Mouse (Mus musculus): Measurements from ENCODE around the gene Bank1. TPM values are rescaled to one million over a fixed set of nuclear protein-coding genes. Genes with fewer than 3 reads are reported as not detected.
"Not testable (repeated sequence)": the region's sequence is repeated elsewhere in the genome, so short reads cannot be mapped to it uniquely, and the experiment has no call there.

Bank1 gene
- polyA plus RNA-seq, 1 experiment from 2014 or later, result 0.22 TPM

DNA sequence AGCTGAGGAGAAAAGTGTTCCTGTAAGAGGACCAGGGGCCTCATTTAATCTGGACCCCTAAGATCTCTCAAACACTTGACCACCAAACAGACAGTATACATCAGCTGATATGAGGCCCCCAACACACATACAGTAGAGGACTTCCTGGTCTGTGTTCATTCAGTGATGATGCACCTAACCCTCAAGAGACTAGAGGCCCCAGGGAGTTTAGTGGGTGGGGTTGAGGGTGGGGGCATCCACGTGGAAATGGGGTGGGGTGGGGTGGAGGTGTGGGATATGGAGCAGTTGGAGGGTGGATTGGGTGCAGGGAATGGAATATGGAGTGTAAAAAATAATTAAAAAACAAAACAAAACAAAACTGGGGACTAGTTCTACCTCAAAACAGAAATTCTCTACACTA, 23.3 kb downstream of the Bank1 start:
- H3K36me3 ChIP-seq (replicated peaks; ENCODE audit: control insufficient read depth, insufficient read depth, low read depth, low read length), result no peaks in the 10 kb centered on the region
- no peak overlapping the region for H3K9ac ChIP-seq (replicated peaks; ENCODE audit: low read length)
- WGBS, result 60% methylated on average over 1 of the region's 1 CpGs
- ATAC-seq (replicated peaks; ENCODE audit: insufficient number of reproducible peaks, low FRiP score, low TSS enrichment, low read depth), result no peak
- no peak for DNase-seq (ENCODE audit: low spot score)
- H3K9me3 ChIP-seq (replicated peaks; ENCODE audit: control insufficient read depth, low read length), result no peaks in the 10 kb centered on the region
- no peaks in the 10 kb centered on the region for H3K27me3 ChIP-seq (ENCODE audit: control insufficient read depth, insufficient read depth, low read length)
- H3K4me1 ChIP-seq (ENCODE audit: control insufficient read depth, insufficient read depth, low read length), result no peaks in the 10 kb centered on the region
- no peak overlapping the region for H3K27ac ChIP-seq (replicated peaks; ENCODE audit: low read depth, low read length)
- no peak overlapping the region for H3K4me3 ChIP-seq (ENCODE audit: low read depth, low read length)
- H3K4me2 ChIP-seq (ENCODE audit: low read depth, low read length), result no peak overlapping the region

DNA sequence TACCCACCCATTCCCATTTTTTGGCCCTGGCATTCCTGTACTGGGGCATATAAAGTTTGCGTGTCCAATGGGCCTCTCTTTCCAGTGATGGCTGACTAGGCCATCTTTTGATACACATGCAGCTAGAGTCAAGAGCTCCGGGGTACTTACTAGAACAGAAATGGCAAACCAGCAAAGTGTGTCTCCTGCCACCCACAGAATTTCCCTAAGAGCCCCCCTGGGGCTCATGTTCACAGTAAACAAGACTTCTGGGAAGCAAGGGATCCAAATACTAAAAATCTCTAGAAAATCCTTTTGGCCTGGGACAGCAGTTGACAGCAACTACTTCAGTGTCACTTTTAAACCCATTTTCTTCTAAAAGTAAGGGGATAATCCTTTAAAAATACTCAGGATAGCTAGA, 25.1 kb downstream of the Bank1 start:
- not testable (repeated sequence) for DNase-seq (ENCODE audit: low spot score); H3K9me3 ChIP-seq (replicated peaks; ENCODE audit: control insufficient read depth, low read length); H3K4me2 ChIP-seq (ENCODE audit: low read depth, low read length); H3K9ac ChIP-seq (replicated peaks; ENCODE audit: low read length); H3K36me3 ChIP-seq (replicated peaks; ENCODE audit: control insufficient read depth, insufficient read depth, low read depth, low read length); H3K27ac ChIP-seq (replicated peaks; ENCODE audit: low read depth, low read length); H3K4me1 ChIP-seq (ENCODE audit: control insufficient read depth, insufficient read depth, low read length); H3K27me3 ChIP-seq (ENCODE audit: control insufficient read depth, insufficient read depth, low read length); H3K4me3 ChIP-seq (ENCODE audit: low read depth, low read length); ATAC-seq (replicated peaks; ENCODE audit: insufficient number of reproducible peaks, low FRiP score, low TSS enrichment, low read depth)
- 92% methylated on average over 2 of the region's 2 CpGs for WGBS

DNA sequence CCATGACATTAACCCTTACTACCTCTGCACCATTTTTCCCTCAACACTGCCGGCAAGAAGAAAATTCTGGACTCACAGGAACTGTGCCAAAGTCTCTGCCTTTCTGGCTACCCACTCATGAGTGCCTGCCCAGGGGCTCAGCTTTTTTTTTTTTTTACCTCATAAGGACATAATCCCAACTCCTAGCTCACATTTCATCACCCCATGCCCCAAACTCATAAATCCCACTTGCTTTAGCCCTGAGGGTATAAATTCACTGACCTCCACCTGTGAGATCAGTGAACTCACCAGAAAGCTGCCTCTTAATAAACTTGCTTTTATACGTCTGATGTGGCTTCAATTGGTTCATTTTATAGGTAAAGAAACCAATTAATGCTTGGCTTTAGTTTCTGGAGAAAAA, 28.5 kb downstream of the Bank1 start:
- no peak overlapping the region for H3K27ac ChIP-seq (replicated peaks; ENCODE audit: low read depth, low read length)
- H3K36me3 ChIP-seq (replicated peaks; ENCODE audit: control insufficient read depth, insufficient read depth, low read depth, low read length), result no peaks in the 10 kb centered on the region
- H3K4me1 ChIP-seq (ENCODE audit: control insufficient read depth, insufficient read depth, low read length), result no peaks in the 10 kb centered on the region
- no peak for ATAC-seq (replicated peaks; ENCODE audit: insufficient number of reproducible peaks, low FRiP score, low TSS enrichment, low read depth)
- no peak overlapping the region for H3K9ac ChIP-seq (replicated peaks; ENCODE audit: low read length)
- no peak for DNase-seq (ENCODE audit: low spot score)
- H3K4me2 ChIP-seq (ENCODE audit: low read depth, low read length), result no peak overlapping the region
- no peaks in the 10 kb centered on the region for H3K9me3 ChIP-seq (replicated peaks; ENCODE audit: control insufficient read depth, low read length)
- WGBS, result 69% methylated on average over 2 of the region's 2 CpGs
- H3K27me3 ChIP-seq (ENCODE audit: control insufficient read depth, insufficient read depth, low read length), result no peaks in the 10 kb centered on the region
- H3K4me3 ChIP-seq (ENCODE audit: low read depth, low read length), result no peak overlapping the region

DNA sequence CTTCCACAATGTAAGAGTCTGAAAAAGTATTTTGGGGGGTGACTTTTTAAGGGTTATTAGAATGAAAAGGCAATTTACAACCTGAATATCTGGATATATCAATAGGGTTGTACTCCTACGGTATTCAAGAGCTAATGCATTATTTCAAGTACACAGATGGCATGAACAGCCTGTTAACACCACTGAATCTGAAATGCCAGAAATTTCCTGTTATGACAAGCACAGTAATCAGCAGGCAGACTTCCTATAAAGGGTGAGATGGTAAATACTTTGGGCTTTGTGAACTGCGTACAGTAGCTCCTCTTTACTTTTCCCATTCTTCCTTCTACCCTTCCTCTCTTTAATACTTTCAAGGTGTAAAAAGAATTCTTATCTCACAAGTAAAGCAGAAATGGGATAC, 30.6 kb downstream of the Bank1 start:
- Histone ChIP-seq H3K4me3 (ENCODE audit: low read depth, low read length) (no peak overlapping the region), H3K27ac (replicated peaks; ENCODE audit: low read depth, low read length) (no peak overlapping the region), H3K36me3 (replicated peaks; ENCODE audit: control insufficient read depth, insufficient read depth, low read depth, low read length) (no peaks in the 10 kb centered on the region), H3K27me3 (ENCODE audit: control insufficient read depth, insufficient read depth, low read length) (no peaks in the 10 kb centered on the region), H3K4me2 (ENCODE audit: low read depth, low read length) (no peak overlapping the region), H3K4me1 (ENCODE audit: control insufficient read depth, insufficient read depth, low read length) (no peaks in the 10 kb centered on the region), H3K9me3 (replicated peaks; ENCODE audit: control insufficient read depth, low read length) (no peaks in the 10 kb centered on the region), H3K9ac (replicated peaks; ENCODE audit: low read length) (no peak overlapping the region)
- 88% methylated on average over 2 of the region's 2 CpGs for WGBS
- DNase-seq (ENCODE audit: low spot score), result no peak
- ATAC-seq (replicated peaks; ENCODE audit: insufficient number of reproducible peaks, low FRiP score, low TSS enrichment, low read depth), result no peak

GRCm38 (mm10) chr3:136287883-136288282, 38.0 kb downstream of the Bank1 start:
- WGBS, result 86% methylated on average over 2 of the region's 2 CpGs
- Histone ChIP-seq H3K27me3 (ENCODE audit: control insufficient read depth, insufficient read depth, low read length) (no peaks in the 10 kb centered on the region), H3K4me1 (ENCODE audit: control insufficient read depth, insufficient read depth, low read length) (no peaks in the 10 kb centered on the region), H3K9ac (replicated peaks; ENCODE audit: low read length) (no peak overlapping the region), H3K4me3 (ENCODE audit: low read depth, low read length) (no peak overlapping the region), H3K27ac (replicated peaks; ENCODE audit: low read depth, low read length) (no peak overlapping the region), H3K36me3 (replicated peaks; ENCODE audit: control insufficient read depth, insufficient read depth, low read depth, low read length) (no peaks in the 10 kb centered on the region), H3K9me3 (replicated peaks; ENCODE audit: control insufficient read depth, low read length) (no peaks in the 10 kb centered on the region), H3K4me2 (ENCODE audit: low read depth, low read length) (no peak overlapping the region)
- DNase-seq (ENCODE audit: low spot score), result no peak
- ATAC-seq (replicated peaks; ENCODE audit: insufficient number of reproducible peaks, low FRiP score, low TSS enrichment, low read depth), result no peak

DNA sequence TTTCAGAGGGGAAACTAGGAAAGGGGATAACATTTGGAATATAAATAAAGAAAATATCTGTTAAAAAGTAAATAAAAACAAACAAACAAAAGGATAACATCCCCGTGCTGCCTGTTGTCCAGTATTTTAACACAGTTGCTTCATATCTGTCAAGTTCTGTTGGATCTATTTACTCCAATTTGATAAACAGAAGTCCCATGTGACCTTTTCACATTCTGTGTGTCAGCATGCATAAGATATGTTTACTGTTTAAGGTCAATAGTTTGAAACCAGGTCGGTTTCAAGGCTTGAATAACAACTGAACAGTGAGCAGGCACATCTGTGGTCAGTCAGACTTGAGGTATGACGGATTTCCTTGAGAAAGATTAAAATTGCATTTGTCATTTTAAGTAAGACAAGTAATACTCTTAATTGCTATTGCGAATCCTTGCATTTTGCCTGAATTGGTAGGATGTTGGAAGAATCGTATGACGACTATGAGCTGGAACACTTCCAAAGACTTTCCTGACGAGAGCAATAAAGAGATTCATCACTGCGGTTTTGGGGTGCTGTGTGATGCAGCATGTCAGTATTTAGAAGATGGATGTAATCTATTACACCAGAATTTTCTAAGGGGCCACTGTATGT, 60.8 kb downstream of the Bank1 start:
- no peak overlapping the region for H3K27ac ChIP-seq (replicated peaks; ENCODE audit: low read depth, low read length)
- no peak overlapping the region for H3K9ac ChIP-seq (replicated peaks; ENCODE audit: low read length)
- H3K36me3 ChIP-seq (replicated peaks; ENCODE audit: control insufficient read depth, insufficient read depth, low read depth, low read length), result no peaks in the 10 kb centered on the region
- H3K9me3 ChIP-seq (replicated peaks; ENCODE audit: control insufficient read depth, low read length), result no peaks in the 10 kb centered on the region
- ATAC-seq (replicated peaks; ENCODE audit: insufficient number of reproducible peaks, low FRiP score, low TSS enrichment, low read depth), result no peak
- 77% methylated on average over 8 of the region's 8 CpGs for WGBS
- no peak for DNase-seq (ENCODE audit: low spot score)
- no peaks in the 10 kb centered on the region for H3K27me3 ChIP-seq (ENCODE audit: control insufficient read depth, insufficient read depth, low read length)
- H3K4me3 ChIP-seq (ENCODE audit: low read depth, low read length), result no peak overlapping the region
- no peak overlapping the region for H3K4me2 ChIP-seq (ENCODE audit: low read depth, low read length)
- H3K4me1 ChIP-seq (ENCODE audit: control insufficient read depth, insufficient read depth, low read length), result no peaks in the 10 kb centered on the region

DNA sequence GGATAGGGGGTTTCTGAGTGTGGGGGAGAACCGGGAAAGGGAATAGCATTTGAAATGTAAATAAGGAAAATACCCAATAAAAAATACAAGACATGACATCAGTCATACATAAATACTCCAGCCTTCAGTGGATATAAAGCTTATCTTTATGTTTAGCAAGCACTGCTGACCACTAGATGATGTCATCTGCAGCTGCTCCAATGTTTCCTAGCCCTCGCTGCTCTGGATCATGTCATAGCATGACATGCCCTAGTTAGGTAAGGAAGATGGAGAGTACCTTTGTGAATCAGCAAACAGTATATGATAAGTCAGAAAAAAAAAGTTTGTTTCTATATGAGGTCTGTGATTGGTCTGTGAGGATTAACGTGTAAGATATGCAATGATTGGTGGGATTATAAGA, 68.1 kb downstream of the Bank1 start:
- Histone ChIP-seq H3K4me2 (ENCODE audit: low read depth, low read length) (no peak overlapping the region), H3K27ac (replicated peaks; ENCODE audit: low read depth, low read length) (no peak overlapping the region), H3K27me3 (ENCODE audit: control insufficient read depth, insufficient read depth, low read length) (no peaks in the 10 kb centered on the region), H3K9me3 (replicated peaks; ENCODE audit: control insufficient read depth, low read length) (no peaks in the 10 kb centered on the region), H3K4me3 (ENCODE audit: low read depth, low read length) (no peak overlapping the region), H3K36me3 (replicated peaks; ENCODE audit: control insufficient read depth, insufficient read depth, low read depth, low read length) (no peaks in the 10 kb centered on the region), H3K9ac (replicated peaks; ENCODE audit: low read length) (no peak overlapping the region), H3K4me1 (ENCODE audit: control insufficient read depth, insufficient read depth, low read length) (no peaks in the 10 kb centered on the region)
- 83% methylated on average over 3 of the region's 3 CpGs for WGBS
- no peak for DNase-seq (ENCODE audit: low spot score)
- ATAC-seq (replicated peaks; ENCODE audit: insufficient number of reproducible peaks, low FRiP score, low TSS enrichment, low read depth), result no peak

- 23% methylated on average over 2 of the region's 2 CpGs for WGBS
- H3K36me3 ChIP-seq (replicated peaks; ENCODE audit: control insufficient read depth, insufficient read depth, low read depth, low read length), result no peaks in the 10 kb centered on the region
- no peak overlapping the region for H3K9ac ChIP-seq (replicated peaks; ENCODE audit: low read length)
- ATAC-seq (replicated peaks; ENCODE audit: insufficient number of reproducible peaks, low FRiP score, low TSS enrichment, low read depth), result no peak
- no peak overlapping the region for H3K4me3 ChIP-seq (ENCODE audit: low read depth, low read length)
- no peaks in the 10 kb centered on the region for H3K27me3 ChIP-seq (ENCODE audit: control insufficient read depth, insufficient read depth, low read length)
- H3K27ac ChIP-seq (replicated peaks; ENCODE audit: low read depth, low read length), result no peak overlapping the region
- no peak for DNase-seq (ENCODE audit: low spot score)
- no peak overlapping the region for H3K4me2 ChIP-seq (ENCODE audit: low read depth, low read length)
- no peaks in the 10 kb centered on the region for H3K9me3 ChIP-seq (replicated peaks; ENCODE audit: control insufficient read depth, low read length)
- no peaks in the 10 kb centered on the region for H3K4me1 ChIP-seq (ENCODE audit: control insufficient read depth, insufficient read depth, low read length)
Measured at GRCm38 (mm10) chr3:136254713-136255112, 71.2 kb downstream of the Bank1 start.

Data from embryonic facial prominence, embryonic 11.5 days (tissue).